Mouse (Mus musculus) ES-Bruce4 (cell line): ENCODE data around the gene Tlcd2. TPM values are rescaled to one million over a fixed set of nuclear protein-coding genes. Genes with fewer than 3 reads are reported as not detected.

Source experiments
- H3K27ac ChIP-seq: 2 replicates; pipeline ENCODE4 v1.5.1; 2012; ENCODE audit warnings: low read length, inconsistent platforms; ENCODE audit not compliant: insufficient read depth
- H3K27me3 ChIP-seq: 2 replicates; pipeline ENCODE4 v1.6.1; 2012; ENCODE audit warnings: mild to moderate bottlenecking, low read length, inconsistent platforms; ENCODE audit not compliant: control insufficient read depth, poor library complexity, insufficient read depth, severe bottlenecking
- H3K36me3 ChIP-seq: 2 replicates; pipeline ENCODE4 v1.6.1; 2012; ENCODE audit warnings: inconsistent platforms, mild to moderate bottlenecking, low read length, moderate library complexity; ENCODE audit not compliant: control insufficient read depth, poor library complexity, insufficient read depth, severe bottlenecking
- H3K4me1 ChIP-seq: one replicate; pipeline ENCODE4 v1.8.1; 2011; ENCODE audit warnings: low read length; ENCODE audit not compliant: control insufficient read depth, insufficient read depth
- H3K4me3 ChIP-seq: 2 replicates; pipeline ENCODE4 v1.5.1; 2011; ENCODE audit warnings: low read depth, mild to moderate bottlenecking, low read length
- H3K9ac ChIP-seq: 2 replicates; pipeline ENCODE4 v1.6.1; 2012; ENCODE audit warnings: low read depth, mild to moderate bottlenecking, inconsistent platforms; ENCODE audit not compliant: poor library complexity, severe bottlenecking
- H3K9me3 ChIP-seq: replicated peaks from 2 replicates; pipeline ENCODE4 v1.6.1; 2012; ENCODE audit warnings: mild to moderate bottlenecking, low read length, inconsistent platforms; ENCODE audit not compliant: control insufficient read depth, poor library complexity, insufficient read depth, severe bottlenecking
- CTCF ChIP-seq: IDR thresholded peaks from one replicate; pipeline ENCODE4 v1.8.1; 2011; ENCODE audit warnings: low read depth, low read length
- EP300 ChIP-seq: IDR thresholded peaks from 2 replicates; pipeline ENCODE4 v1.6.1; 2011; ENCODE audit warnings: low read depth, low read length; ENCODE audit not compliant: insufficient read depth
- POLR2A ChIP-seq: IDR thresholded peaks from one replicate; pipeline ENCODE4 v1.8.1; 2011; ENCODE audit warnings: low read length; ENCODE audit not compliant: insufficient read depth
- polyA plus RNA-seq: library from polyadenylated mRNA; stranded (reverse); fragments of >200 nt; gene quantifications from 2 replicates; pipeline ENCODE4 v1.2.4, GENCODE M21; 2011; ENCODE audit warnings: low read depth; ENCODE audit not compliant: missing spikeins, insufficient read depth, insufficient read length

Tlcd2 gene
- polyA plus RNA-seq, 1 experiment = 6.8 TPM

DNA sequence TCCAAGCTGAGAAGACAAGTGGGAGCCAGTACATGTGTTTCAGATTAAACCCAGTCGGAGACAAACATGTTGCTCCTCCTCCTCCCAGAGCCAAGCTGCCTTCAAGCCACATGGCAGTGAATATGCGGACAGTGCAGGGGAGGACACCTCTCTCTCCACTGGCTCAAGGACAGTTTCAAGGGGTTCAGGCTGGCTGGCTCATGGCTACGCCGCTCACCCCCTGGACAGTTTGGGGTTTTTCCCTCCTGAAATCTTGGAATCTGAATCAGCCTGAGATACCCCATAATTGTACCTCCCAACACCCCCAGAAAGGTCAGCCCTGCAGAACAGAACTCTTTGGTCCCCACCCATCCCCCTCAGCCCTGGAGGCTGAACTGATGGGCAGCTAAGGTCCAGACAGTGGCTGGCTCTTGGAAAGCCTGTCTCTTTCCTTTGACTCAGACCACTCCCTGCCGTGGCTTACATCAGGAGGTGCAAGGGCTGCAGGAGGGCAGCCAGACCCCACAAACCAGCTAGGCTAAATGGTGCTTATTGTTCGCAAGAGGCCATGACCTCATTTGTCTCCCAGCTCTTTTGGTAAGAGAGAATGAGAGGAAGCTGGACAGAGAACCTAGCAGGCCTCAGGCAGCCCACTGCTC, 40.0 kb upstream of the Tlcd2 start:
- H3K27ac ChIP-seq = no peak overlapping the region
- no peaks in the 10 kb centered on the region for H3K27me3 ChIP-seq
- no peaks in the 10 kb centered on the region for H3K9me3 ChIP-seq
- H3K4me1 ChIP-seq = no peaks in the 10 kb centered on the region
- no peaks in the 10 kb centered on the region for H3K36me3 ChIP-seq
- TF ChIP-seq EP300 (no peak), CTCF (no peak), POLR2A (no peak)
- H3K4me3 ChIP-seq = no peak overlapping the region
- no peak overlapping the region for H3K9ac ChIP-seq

DNA sequence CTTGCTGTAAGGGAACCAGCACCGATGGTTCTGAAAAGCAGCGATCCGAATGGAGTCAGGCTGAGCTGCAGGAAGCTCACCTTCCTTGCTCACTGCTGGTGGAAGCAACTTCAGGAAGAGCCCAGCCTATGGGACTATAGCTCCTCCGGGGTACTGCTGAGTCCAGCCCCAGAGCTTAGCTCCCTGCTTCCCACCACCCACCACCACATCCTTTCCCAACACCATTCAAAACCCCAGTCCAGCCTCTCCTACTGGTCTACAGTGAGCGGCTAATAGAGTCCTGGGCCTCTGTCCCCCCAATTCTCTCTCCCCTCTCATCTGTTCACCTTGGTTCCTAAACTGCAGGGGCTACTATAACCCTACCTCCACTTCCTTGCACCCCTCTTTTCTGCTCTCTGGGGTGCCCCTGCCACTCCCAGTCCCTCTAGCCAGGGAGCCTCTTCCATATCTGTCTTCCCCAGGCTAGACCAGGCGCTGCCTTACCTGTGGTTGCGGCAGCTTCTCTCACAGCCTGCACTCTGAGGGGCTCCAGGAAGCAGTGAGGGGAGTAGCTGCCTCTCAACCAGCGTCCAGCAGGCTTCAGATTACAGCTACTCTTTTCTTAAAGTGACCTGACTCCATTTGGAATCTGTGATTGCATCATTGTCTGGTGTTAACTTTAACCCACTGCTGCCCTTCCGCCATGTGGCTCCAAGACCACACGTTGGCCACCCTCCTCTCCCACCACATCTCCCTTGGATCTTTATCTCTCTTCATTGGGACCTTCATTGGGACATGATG, 39.3 kb upstream of the Tlcd2 start, which contains the start of gene Serpinf1:
TSS of gene Serpinf1 (minus strand) at position 689 of the 780 bp plus-strand sequence.
- TF ChIP-seq POLR2A (no peak), CTCF (no peak), EP300 (no peak)
- Histone ChIP-seq H3K9me3 (no peaks in the 10 kb centered on the region), H3K9ac (no peak within 1 kb of the TSS), H3K4me1 (no peaks in the 10 kb centered on the region), H3K36me3 (no peaks in the 10 kb centered on the region), H3K27me3 (no peaks in the 10 kb centered on the region), H3K27ac (no peak within 1 kb of the TSS), H3K4me3 (no peak within 1 kb of the TSS)

- no peaks in the 10 kb centered on the region for H3K9me3 ChIP-seq
- TF ChIP-seq CTCF (no peak), EP300 (no peak), POLR2A (no peak)
- no peaks in the 10 kb centered on the region for H3K27me3 ChIP-seq
- H3K36me3 ChIP-seq = no peaks in the 10 kb centered on the region
- no peak overlapping the region for H3K4me3 ChIP-seq
- H3K9ac ChIP-seq = no peak overlapping the region
- H3K4me1 ChIP-seq = no peaks in the 10 kb centered on the region
- H3K27ac ChIP-seq = no peak overlapping the region
Measured at GRCm38 (mm10) chr11:75423091-75423490, 38.4 kb upstream of the Tlcd2 start.

GRCm38 (mm10) chr11:75424033-75424432, 37.5 kb upstream of the Tlcd2 start:
- Histone ChIP-seq H3K27me3 (no peaks in the 10 kb centered on the region), H3K9ac (no peak overlapping the region), H3K4me3 (no peak overlapping the region), H3K9me3 (no peaks in the 10 kb centered on the region), H3K36me3 (no peaks in the 10 kb centered on the region), H3K4me1 (no peaks in the 10 kb centered on the region), H3K27ac (no peak overlapping the region)
- TF ChIP-seq POLR2A (no peak), CTCF (no peak), EP300 (no peak)

GRCm38 (mm10) chr11:75424459-75424858, 37.1 kb upstream of the Tlcd2 start:
- no peak overlapping the region for H3K27ac ChIP-seq
- no peaks in the 10 kb centered on the region for H3K27me3 ChIP-seq
- H3K36me3 ChIP-seq = no peaks in the 10 kb centered on the region
- no peak overlapping the region for H3K4me3 ChIP-seq
- no peak for TF ChIP-seq CTCF
- no peak for TF ChIP-seq EP300
- no peak for TF ChIP-seq POLR2A
- H3K4me1 ChIP-seq = no peaks in the 10 kb centered on the region
- H3K9me3 ChIP-seq = no peaks in the 10 kb centered on the region
- no peak overlapping the region for H3K9ac ChIP-seq

- no peak for TF ChIP-seq POLR2A
- no peak for TF ChIP-seq CTCF
- TF ChIP-seq EP300 = no peak
- Histone ChIP-seq H3K27ac (no peak overlapping the region), H3K27me3 (no peaks in the 10 kb centered on the region), H3K4me3 (no peak overlapping the region), H3K4me1 (no peaks in the 10 kb centered on the region), H3K9me3 (no peaks in the 10 kb centered on the region), H3K9ac (no peak overlapping the region), H3K36me3 (no peaks in the 10 kb centered on the region)
Measured at GRCm38 (mm10) chr11:75429019-75429705, 32.4 kb upstream of the Tlcd2 start.
